In genomic region chr9:52148831-52149230, GRCm38 (mm10) we compare ENCODE assay signal across 12 mouse cellular contexts. TPM values are rescaled to one million over a fixed set of nuclear protein-coding genes. Genes with fewer than 3 reads are reported as not detected.
DNase-seq lines count a peak whose midpoint lies in the region; ATAC-seq and TF ChIP-seq lines count a peak whose summit lies in the region.
"Had no signal": no experiment of that assay in that cellular context is flagged by ENCODE, and none has a peak within 500 bp of the region (broad histone marks: within the 10 kb centered on the region; RNA-seq: fewer than 3 reads in every experiment).

No protein-coding gene starts in this region.

- 68% methylated on average over 4 of the region's 4 CpGs for WGBS in heart, postnatal 0 days
- WGBS in heart, embryonic 10.5 days, result 73% methylated on average over 4 of the region's 4 CpGs
- whole genome bisulfite sequencing in forebrain, embryonic 13.5 days, result 9% methylated on average over 4 of the region's 4 CpGs
- WGBS in limb, embryonic 11.5 days, result 85% methylated on average over 4 of the region's 4 CpGs
- WGBS in neural tube, embryonic 15.5 days, result 43% methylated on average over 4 of the region's 4 CpGs

- H3K27ac ChIP-seq in heart, postnatal 0 days (ENCODE audit: low read depth), result peak overlapping the region; percentile 62
- no peak overlapping the region for H3K27ac ChIP-seq in heart, embryonic 10.5 days
- peak overlapping the region; percentile 94 for H3K27ac ChIP-seq in forebrain, embryonic 13.5 days
- no peak overlapping the region for H3K27ac ChIP-seq in limb, embryonic 11.5 days (replicated peaks; ENCODE audit: low read depth, low read length)
- H3K27ac ChIP-seq in neural tube, embryonic 15.5 days (replicated peaks), result peak overlapping the region; percentile 56
- H3K27ac ChIP-seq: kidney, postnatal 0 days had no signal

- H3K4me2 ChIP-seq in heart, postnatal 0 days (ENCODE audit: low read depth, low read length), result 0 out of 2 replicates have a peak overlapping the region, but pooled peaks have one; percentile 21
- H3K4me2 ChIP-seq in forebrain, embryonic 13.5 days, result peak overlapping the region; percentile 57
- H3K4me2 ChIP-seq in limb, embryonic 11.5 days (ENCODE audit: low read depth, severe bottlenecking), result peak overlapping the region; percentile 3
- peak overlapping the region; percentile 40 for H3K4me2 ChIP-seq in neural tube, embryonic 15.5 days
- H3K4me2 ChIP-seq: heart, embryonic 12.5 days had no signal

- TF ChIP-seq CTCF in heart, postnatal 0 days (IDR thresholded peaks at IDR 0.05; ENCODE audit: low read depth), result no peak

- no peaks in the 10 kb centered on the region for H3K9me3 ChIP-seq in heart, postnatal 0 days (replicated peaks; ENCODE audit: control insufficient read depth, low read length)
- H3K9me3 ChIP-seq in heart, embryonic 10.5 days, result no peaks in the 10 kb centered on the region
- H3K9me3 ChIP-seq in forebrain, embryonic 13.5 days (replicated peaks), result no peaks in the 10 kb centered on the region
- no peaks in the 10 kb centered on the region for H3K9me3 ChIP-seq in limb, embryonic 11.5 days (ENCODE audit: control insufficient read depth, low read length)
- H3K9me3 ChIP-seq in neural tube, embryonic 15.5 days (replicated peaks), result no peaks in the 10 kb centered on the region
- H3K9me3 ChIP-seq: heart, embryonic 12.5 days had no signal

- H3K4me1 ChIP-seq in heart, postnatal 0 days (ENCODE audit: control insufficient read depth, insufficient read depth), result peaks cover 5% of the 10 kb centered on the region; the same call in 1 of the 2 replicates
- 0 out of 2 replicates have a peak, but pooled peaks cover 3% of the 10 kb centered on the region for H3K4me1 ChIP-seq in heart, embryonic 10.5 days
- H3K4me1 ChIP-seq in forebrain, embryonic 13.5 days, result peaks cover 71% of the 10 kb centered on the region
- peaks cover 8% of the 10 kb centered on the region; the same call in 1 of the 2 replicates for H3K4me1 ChIP-seq in limb, embryonic 11.5 days (ENCODE audit: control insufficient read depth, insufficient read depth, low read length)
- H3K4me1 ChIP-seq in neural tube, embryonic 15.5 days, result peaks cover 41% of the 10 kb centered on the region

- H3K36me3 ChIP-seq in heart, postnatal 0 days (replicated peaks; ENCODE audit: control insufficient read depth, insufficient read depth, low read length), result no peaks in the 10 kb centered on the region
- H3K36me3 ChIP-seq in heart, embryonic 10.5 days, result peaks cover 4% of the 10 kb centered on the region; the same call in 1 of the 2 replicates
- H3K36me3 ChIP-seq in forebrain, embryonic 13.5 days (ENCODE audit: poor library complexity, severe bottlenecking), result peaks cover 6% of the 10 kb centered on the region
- no peaks in the 10 kb centered on the region for H3K36me3 ChIP-seq in limb, embryonic 11.5 days (ENCODE audit: control insufficient read depth, insufficient read depth, low read length)
- no peaks in the 10 kb centered on the region for H3K36me3 ChIP-seq in neural tube, embryonic 15.5 days

- no peak for DNase-seq in heart, postnatal 0 days (ENCODE audit: low spot score)
- DNase-seq in heart, embryonic 10.5 days (ENCODE audit: low spot score), result no peak
- no peak for DNase-seq in limb, embryonic 11.5 days (ENCODE audit: low spot score)
- no peak for DNase-seq in right cerebral cortex, adult 2 months (ENCODE audit: low spot score in 2 of 2)
- no peak for DNase-seq in gastrocnemius, adult 18-20 months (ENCODE audit: low spot score)
- DNase-seq: cerebellum, adult 8-10 months; right cerebral cortex, adult 18-20 months had no signal

- H3K4me3 ChIP-seq in heart, postnatal 0 days (ENCODE audit: low read depth, low read length), result no peak overlapping the region
- no peak overlapping the region for H3K4me3 ChIP-seq in heart, embryonic 10.5 days
- H3K4me3 ChIP-seq in forebrain, embryonic 13.5 days, result peak overlapping the region; percentile 48
- no peak overlapping the region for H3K4me3 ChIP-seq in limb, embryonic 11.5 days (ENCODE audit: low read depth, low read length)
- peak overlapping the region; percentile 29 for H3K4me3 ChIP-seq in neural tube, embryonic 15.5 days (replicated peaks)
- H3K4me3 ChIP-seq: heart, embryonic 12.5 days had no signal

- ATAC-seq in heart, postnatal 0 days (ENCODE audit: insufficient read depth, low read depth), result no peak
- no peak for ATAC-seq in forebrain, embryonic 13.5 days
- ATAC-seq in limb, embryonic 11.5 days (ENCODE audit: insufficient number of reproducible peaks, low FRiP score, low TSS enrichment, low read depth), result no peak
- ATAC-seq in neural tube, embryonic 15.5 days (ENCODE audit: low FRiP score), result no peak
- ATAC-seq: CD4-positive, CD25-positive, alpha-beta regulatory T cell, adult 4 months had no signal

- no peak overlapping the region for H3K9ac ChIP-seq in heart, postnatal 0 days (replicated peaks; ENCODE audit: low read depth, low read length)
- H3K9ac ChIP-seq in forebrain, embryonic 13.5 days, result peak overlapping the region; percentile 71
- H3K9ac ChIP-seq in limb, embryonic 11.5 days (ENCODE audit: low read length), result no peak overlapping the region
- H3K9ac ChIP-seq in neural tube, embryonic 15.5 days (replicated peaks), result peak overlapping the region; percentile 17; the same call in 1 of the 2 replicates
- H3K9ac ChIP-seq: heart, embryonic 12.5 days had no signal

- TF ChIP-seq EP300 in heart, postnatal 0 days (IDR thresholded peaks at IDR 0.05; ENCODE audit: low read depth), result no peak

- H3K27me3 ChIP-seq in heart, postnatal 0 days (ENCODE audit: control insufficient read depth, insufficient read depth, low read length), result no peaks in the 10 kb centered on the region
- H3K27me3 ChIP-seq in heart, embryonic 10.5 days (ENCODE audit: insufficient read depth, poor library complexity, severe bottlenecking), result no peaks in the 10 kb centered on the region
- no peaks in the 10 kb centered on the region for H3K27me3 ChIP-seq in forebrain, embryonic 13.5 days
- no peaks in the 10 kb centered on the region for H3K27me3 ChIP-seq in limb, embryonic 11.5 days (ENCODE audit: control insufficient read depth, insufficient read depth, low read length)
- H3K27me3 ChIP-seq in neural tube, embryonic 15.5 days (replicated peaks), result no peaks in the 10 kb centered on the region
- H3K27me3 ChIP-seq: heart, embryonic 12.5 days had no signal

RNA-seq across cellular contexts. Expression of gene Zc3h12c, which starts 19.5 kb away (rescaled TPM):
- total RNA-seq in heart, postnatal 0 days (2014; rRNA removed; ENCODE audit: low replicate concordance), result 5.8 and 9.8 TPM in 2 replicates
- polyA plus RNA-seq in heart, postnatal 0 days (2015; fragmentation: Nextera tagmentation; extraction: Ambion mirVana), result 1.8 and 1.9 TPM in 2 replicates
- polyA plus RNA-seq in heart, embryonic 10.5 days (2016; fragmentation: Nextera tagmentation; extraction: Ambion mirVana), result 2.5 and 2.6 TPM in 2 replicates
- polyA plus RNA-seq in forebrain, embryonic 13.5 days (2015; fragmentation: Nextera tagmentation; extraction: Ambion mirVana), result 10.0 and 10.4 TPM in 2 replicates
- 4.1 and 4.4 TPM in 2 replicates for polyA plus RNA-seq in limb, embryonic 11.5 days (2014; fragmentation: Nextera tagmentation; extraction: Ambion mirVana)
- polyA plus RNA-seq in neural tube, embryonic 15.5 days (2015; fragmentation: Nextera tagmentation; extraction: Ambion mirVana), result 3.4 TPM in 2 replicates
- 10 to 100 TPM in 1 of 2 experiments, 1 to 10 TPM in 1; 9.8 to 10.6 TPM for total RNA-seq in gastrocnemius, adult 18-20 months (2021)

Comparison
In these comparisons a context has a peak if more than half of its experiments do, and no peak if none do; other contexts are left out.
1. H3K27ac ChIP-seq: peak in heart, postnatal 0 days (single experiment), forebrain, embryonic 13.5 days (single experiment) and neural tube, embryonic 15.5 days (single experiment); none in heart, embryonic 10.5 days (single experiment) and limb, embryonic 11.5 days (single experiment).
2. H3K4me2 ChIP-seq: peak in every context shown above with its lines; median percentile 57 in forebrain, embryonic 13.5 days; 40 in neural tube, embryonic 15.5 days; 21 in heart, postnatal 0 days; 3 in limb, embryonic 11.5 days.
3. H3K4me3 ChIP-seq: peak in forebrain, embryonic 13.5 days (single experiment) and neural tube, embryonic 15.5 days (single experiment); none in heart, postnatal 0 days (single experiment), heart, embryonic 10.5 days (single experiment) and limb, embryonic 11.5 days (single experiment).
4. H3K9ac ChIP-seq: peak in forebrain, embryonic 13.5 days (single experiment) and neural tube, embryonic 15.5 days (single experiment); none in heart, postnatal 0 days (single experiment) and limb, embryonic 11.5 days (single experiment).